Mouse (Mus musculus): ENCODE data around the gene Lypd5.

DNA sequence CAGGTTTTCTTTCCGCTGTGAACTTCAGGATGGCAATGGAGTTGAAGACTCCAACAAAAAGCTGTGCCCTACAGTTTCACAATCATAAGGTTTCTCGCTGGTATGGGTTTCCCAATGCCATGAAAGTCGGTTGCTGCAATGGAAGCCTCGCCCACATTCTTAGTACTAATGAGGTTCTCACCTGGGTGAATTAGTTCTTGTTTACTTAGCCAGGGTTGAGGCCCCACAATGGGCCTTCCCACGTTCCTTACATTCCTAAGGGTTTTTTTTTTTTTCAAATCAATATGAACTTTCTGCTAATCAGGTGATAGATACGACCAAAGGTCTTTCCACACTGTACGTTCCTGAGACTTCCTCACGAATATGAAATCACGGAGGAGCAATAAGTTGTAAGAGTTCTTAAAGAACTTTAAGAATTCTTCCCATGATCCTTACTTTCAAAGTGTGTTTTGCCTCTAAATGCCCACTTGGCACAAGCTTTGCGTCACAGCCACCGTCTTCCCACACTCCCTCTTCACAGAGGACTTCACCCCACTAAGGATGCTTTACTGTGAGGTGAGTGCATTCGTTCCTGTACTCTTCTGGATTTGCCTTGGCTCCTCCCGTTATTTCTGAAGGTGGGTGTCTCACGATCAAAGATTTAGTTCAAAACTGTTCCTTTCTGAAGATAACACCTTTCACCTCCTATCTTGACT, 21.6 kb upstream of the Lypd5 start:
- TF ChIP-seq POLR2A (IDR thresholded peaks at IDR 0.05; ENCODE audit: low read depth, low read length) (no peak), CTCF (IDR thresholded peaks at IDR 0.05; ENCODE audit: extremely low read depth, insufficient read depth, insufficient read length, insufficient replicate concordance) (no peak)

All from spleen, adult 2 months (tissue).